Mouse (Mus musculus): ENCODE results near the gene Evl.
"Not testable (repeated sequence)": the region's sequence is repeated elsewhere in the genome, so short reads cannot be mapped to it uniquely, and the experiment has no call there.

The Evl gene

GRCm38 (mm10) chr12:108701221-108701620, 146.7 kb downstream of the Evl start:
- no peak for DNase-seq

GRCm38 (mm10) chr12:108702185-108702584, 147.7 kb downstream of the Evl start, which contains the start of gene Degs2:
Gene Degs2 (minus strand): TSS chr12:108702315.
- DNase-seq: no peak

DNA sequence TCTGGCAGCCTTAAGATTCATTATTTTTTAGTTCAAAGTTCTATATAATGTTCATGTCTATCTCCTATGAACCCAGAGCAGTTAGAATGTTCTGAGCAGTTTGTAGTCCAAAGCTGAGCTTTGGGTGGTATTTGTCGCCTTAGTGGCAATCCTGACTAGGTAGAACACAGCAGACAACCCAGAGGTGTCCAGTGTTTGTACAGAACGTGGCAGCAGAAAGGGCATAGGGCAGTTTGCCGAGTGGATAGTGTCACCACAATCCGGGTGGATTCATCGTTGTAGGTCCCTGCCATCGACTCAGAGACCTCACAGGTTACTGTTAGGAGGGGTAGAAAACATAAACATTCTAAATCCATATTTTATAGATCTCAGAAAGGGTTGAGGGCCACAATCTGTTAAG, 151.0 kb downstream of the Evl start:
- DNase-seq: no peak

DNA sequence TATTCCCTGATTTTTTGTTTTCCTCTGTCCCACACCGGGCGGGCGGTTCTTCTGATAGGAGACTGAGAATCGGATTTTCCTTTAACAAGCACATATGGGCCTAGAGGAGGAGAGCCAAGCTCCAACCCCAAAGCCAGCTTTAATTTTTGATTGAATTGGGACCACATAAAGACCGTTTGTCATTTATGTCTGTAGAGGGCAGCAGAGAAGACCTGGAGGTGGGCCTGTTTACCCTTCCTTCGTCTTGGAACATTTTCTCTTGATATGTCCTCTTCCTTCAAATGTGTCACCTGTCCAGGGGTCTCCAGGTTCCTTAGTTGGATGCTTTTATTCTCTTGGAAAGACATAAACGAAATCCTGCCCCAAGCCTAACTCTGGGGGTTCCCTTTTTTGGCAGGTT, 151.6 kb downstream of the Evl start:
- no peak for DNase-seq

GRCm38 (mm10) chr12:108709386-108709785, 154.9 kb downstream of the Evl start:
- DNase-seq: no peak

DNA sequence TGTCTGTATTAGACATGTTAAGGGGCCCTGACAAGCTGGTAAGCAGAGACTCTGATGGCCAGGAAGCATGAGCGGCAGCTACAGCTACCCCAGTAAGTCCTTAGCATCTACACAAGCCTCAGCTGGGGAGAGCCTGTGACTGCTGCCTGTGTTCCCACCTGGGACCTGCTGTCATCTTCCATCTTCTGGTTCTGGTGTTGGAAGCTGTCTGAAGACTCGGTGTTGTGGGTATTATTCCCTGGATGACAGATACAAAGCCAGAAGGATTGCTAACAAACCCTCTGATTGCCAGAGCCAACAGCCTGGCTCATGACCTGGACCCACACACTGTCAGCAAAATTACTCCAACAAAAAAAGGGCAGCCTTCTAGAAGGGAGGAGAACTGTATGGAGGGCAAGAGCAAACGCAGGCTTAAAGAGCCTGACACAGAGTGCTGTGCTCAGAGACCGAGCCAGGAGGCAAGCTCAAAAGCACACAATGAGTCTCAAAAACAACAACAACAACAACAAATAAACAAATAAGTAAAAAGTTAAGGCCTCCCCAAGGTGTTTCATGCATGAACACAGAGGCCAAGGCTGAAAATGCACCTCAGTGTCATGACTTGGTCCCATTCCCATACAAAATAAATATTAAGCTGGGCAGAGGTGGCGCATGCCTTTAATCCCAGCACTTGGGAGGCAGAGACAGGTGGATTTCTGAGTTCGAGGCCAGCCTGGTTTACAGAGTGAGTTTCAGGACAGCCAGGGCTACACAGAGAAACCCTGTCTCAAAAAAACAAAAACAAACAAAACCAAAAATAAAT, 155.6 kb downstream of the Evl start:
- DNase-seq: no peak

DNA sequence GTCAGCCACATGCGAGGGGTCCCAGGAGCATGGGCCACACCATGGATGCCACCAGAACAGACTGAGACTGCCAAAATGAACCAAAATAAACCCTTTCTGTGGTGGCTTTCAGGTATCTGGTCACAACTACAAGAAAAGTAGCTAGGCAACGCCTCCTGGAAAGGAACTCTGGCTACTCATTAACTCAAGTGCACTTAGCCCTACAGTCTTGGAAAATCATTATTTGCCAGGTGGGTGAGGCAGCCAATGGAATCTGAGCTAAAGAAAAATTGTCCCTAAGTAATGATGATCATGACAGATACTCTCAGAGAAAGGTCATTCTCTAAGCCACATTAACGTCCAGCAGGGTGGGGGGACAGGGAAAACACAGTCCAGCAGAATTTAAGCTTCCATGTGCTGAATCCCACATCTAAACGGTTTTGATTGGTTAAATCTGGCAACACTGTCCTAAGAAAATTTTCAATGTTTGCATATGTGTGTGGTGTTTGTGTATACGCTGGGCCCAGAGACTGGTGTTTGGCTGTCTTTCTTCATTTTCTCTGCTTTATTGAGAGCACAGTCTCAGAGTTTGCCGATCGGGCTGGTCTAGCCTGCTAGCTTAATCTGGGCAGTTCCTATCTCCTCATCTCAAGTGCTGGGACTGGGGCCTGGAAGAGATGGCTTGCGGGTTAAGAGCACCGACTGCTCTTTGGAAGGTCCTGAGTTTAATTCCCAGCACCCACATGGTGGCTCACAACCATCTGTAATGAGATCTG, 156.5 kb downstream of the Evl start:
- DNase-seq: no peak

DNA sequence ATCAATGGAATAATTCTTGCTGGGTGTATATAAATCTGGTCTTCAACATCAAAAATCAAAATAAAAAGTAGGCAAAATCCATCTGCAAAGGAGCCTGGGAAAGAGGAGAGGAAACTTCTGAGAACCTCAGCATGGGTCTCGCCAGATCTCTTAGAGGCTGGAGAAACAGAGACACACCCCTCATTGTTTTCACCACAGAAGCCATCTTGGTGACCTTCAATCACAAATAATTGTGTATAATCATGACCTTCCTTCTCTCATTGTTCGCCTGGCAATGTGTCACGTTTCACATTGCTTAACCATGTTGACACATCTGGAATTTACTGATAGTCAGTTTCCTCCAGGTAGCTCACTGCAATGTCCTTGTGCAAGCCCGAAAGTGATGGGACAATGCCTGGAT, 158.0 kb downstream of the Evl start:
- no peak for DNase-seq

DNA sequence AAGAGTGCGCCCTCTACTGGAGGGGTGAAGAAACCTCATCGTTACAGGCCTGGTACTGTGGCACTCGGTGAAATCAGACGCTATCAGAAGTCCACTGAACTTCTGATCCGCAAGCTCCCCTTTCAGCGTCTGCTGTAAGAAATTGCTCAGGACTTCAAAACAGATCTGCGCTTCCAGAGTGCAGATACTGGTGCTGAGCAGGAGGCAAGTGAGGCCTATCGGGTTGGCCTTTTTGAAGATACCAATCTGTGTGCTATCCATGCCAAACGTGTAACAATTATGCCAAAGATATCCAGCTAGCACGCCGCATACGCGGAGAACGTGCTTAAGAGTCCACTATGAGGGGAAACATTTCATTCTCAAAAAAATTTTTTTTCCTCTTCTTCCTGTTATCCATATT, 159.5 kb downstream of the Evl start:
- not testable (repeated sequence) for DNase-seq

GRCm38 (mm10) chr12:108715854-108716253, 161.3 kb downstream of the Evl start:
- DNase-seq: no peak

GRCm38 (mm10) chr12:108718485-108718884, 164.0 kb downstream of the Evl start:
- no peak for DNase-seq

- no peak for DNase-seq
These were observed 167.9 kb downstream of the Evl start for GRCm38 (mm10) chr12:108722464-108722863.

GRCm38 (mm10) chr12:108723841-108724240, 169.3 kb downstream of the Evl start:
- no peak for DNase-seq

DNA sequence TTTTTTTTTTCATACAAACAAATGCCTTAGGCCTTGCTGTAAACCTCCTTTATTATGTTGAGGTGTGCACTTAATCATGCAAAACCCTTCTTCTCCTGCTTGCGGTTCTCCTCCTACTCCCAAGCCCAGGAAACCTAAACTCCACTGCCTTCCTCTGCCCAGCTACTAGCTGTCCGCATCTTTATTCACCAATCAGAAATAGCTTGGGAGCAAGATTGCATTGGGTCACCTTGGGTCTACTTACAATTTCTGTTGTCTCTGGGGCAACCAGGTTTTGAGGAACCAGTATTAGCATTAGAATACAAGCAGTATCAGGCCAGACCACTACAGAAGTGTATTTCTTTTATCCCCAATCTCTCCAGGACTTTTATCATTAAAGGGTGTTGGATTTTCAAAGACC, 179.9 kb downstream of the Evl start:
- DNase-seq: no peak

DNA sequence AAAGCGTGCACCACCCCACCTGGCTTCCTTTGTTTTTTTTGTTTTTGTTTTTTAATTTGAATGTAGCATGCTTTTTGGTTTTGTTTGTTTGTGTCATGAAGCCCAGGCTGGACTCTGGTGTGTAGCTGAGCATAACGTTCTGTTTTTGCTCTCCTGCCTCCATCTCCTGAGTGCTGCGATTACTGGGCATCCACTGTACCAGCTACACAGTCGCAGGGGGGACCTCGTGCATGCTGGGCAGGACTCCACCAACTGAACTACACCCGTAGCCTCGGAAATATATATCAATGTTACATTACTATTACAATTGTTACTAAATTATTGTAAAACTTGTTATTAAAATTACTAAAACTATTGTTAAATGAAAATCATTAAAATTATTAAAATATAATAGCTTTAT, 183.3 kb downstream of the Evl start:
- DNase-seq: no peak
